Mouse (Mus musculus) left cerebral cortex, postnatal 4 days (tissue): ENCODE measurements around the gene Scaper. TPM values are rescaled to one million over a fixed set of nuclear protein-coding genes. Genes with fewer than 3 reads are reported as not detected.

Experiments used
- DNase-seq: peaks from one replicate; pipeline ENCODE4 v3.0.0-alpha.2; 2022
- intact Hi-C: fragments of 180-260 bp; cut with DNase I; formaldehyde crosslinking; loops from one replicate; pipeline ENCODE4 v1.15.1; 2025
- total RNA-seq, 2 experiments: library from RNA; stranded (reverse); gene quantifications; 2 replicates each; pipeline ENCODE4 v1.2.3; 2021

Scaper gene
- total RNA-seq, 2 experiments from 2014 or later, result 70.0 to 70.1 TPM

- DNase-seq, result peak; percentile 10
- intact Hi-C loops, result loop anchor here (10.0 kb wide), 1 partner anchor 372 kb away; no protein-coding TSS in a partner anchor
Observed at GRCm38 (mm10) chr9:55542366-55543325, 395.3 kb downstream of the Scaper start.

GRCm38 (mm10) chr9:55541681-55542365, 396.1 kb downstream of the Scaper start:
- DNase-seq, result peak; percentile 10
- intact Hi-C loops, result loop anchor here (10.0 kb wide), 1 partner anchor 373 kb away; no protein-coding TSS in a partner anchor

DNA sequence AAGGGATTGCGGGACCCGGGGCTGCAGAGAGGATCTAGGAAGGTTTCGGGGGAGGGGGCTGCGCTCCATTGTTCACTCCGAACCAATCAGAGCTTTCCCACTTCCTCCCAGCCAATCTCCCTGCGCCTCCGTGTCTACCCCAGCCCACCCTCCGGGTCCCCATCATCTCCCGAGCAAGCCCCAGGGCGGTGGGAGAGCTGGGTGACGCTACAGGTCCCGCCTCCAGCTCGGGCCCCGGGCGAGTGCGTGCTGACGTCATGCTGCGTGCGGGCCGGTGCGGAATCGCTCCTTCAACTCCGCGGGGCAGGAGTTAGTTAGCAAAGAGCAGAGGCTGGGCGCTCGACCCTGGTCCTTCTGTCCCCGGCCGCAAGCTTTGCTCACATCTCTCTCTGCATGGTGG, 397.0 kb downstream of the Scaper start:
- DNase-seq, result peak; percentile 81
- intact Hi-C loops, result loop anchor here (10.0 kb wide), 1 partner anchor 374 kb away; no protein-coding TSS in a partner anchor

GRCm38 (mm10) chr9:55540391-55540770, 397.5 kb downstream of the Scaper start:
- intact Hi-C loops, result loop anchor here (10.0 kb wide), 1 partner anchor 374 kb away; no protein-coding TSS in a partner anchor

DNA sequence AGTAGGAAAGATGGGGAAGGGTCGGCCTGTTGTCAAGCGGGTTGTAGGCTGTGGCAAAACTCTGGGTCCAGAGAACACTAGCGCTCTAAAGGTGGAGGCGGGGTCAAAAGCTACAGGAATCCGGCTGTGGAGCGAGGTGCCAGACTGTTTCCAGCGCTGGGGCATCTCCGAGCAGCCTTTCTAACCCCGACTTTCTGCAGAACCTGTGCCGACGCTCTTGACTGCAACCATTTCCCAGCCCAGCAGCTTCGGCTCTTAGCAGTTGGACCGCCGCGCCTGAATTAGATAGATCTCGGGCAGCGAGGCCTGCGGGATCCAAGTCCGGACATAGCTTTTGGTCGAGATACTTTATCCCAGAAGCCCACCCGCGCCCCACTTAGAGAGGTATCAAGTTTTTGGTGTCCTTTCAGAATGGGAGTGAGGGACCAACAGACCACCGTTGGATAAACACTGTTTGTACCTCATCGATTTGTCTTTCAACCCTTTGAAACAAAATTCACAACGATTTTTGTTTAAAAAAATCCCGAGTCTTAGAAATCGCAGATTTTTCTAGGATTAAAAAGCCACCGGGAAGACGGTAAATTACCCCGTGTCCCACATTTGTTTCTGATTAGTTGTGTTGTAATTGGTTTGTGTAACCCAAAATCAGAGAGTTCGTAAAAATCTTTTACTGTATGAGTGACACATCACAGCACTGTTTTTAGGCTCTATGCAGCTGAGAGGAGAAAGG, 398.1 kb downstream of the Scaper start:
- peak; percentile 8 for DNase-seq
- intact Hi-C loops, result loop anchor here (10.0 kb wide), 1 partner anchor 375 kb away; no protein-coding TSS in a partner anchor

More at GRCm38 (mm10) chr9:55540391-55540770, 397.5 kb downstream of the Scaper start:
- DNase-seq, result no peak

DNA sequence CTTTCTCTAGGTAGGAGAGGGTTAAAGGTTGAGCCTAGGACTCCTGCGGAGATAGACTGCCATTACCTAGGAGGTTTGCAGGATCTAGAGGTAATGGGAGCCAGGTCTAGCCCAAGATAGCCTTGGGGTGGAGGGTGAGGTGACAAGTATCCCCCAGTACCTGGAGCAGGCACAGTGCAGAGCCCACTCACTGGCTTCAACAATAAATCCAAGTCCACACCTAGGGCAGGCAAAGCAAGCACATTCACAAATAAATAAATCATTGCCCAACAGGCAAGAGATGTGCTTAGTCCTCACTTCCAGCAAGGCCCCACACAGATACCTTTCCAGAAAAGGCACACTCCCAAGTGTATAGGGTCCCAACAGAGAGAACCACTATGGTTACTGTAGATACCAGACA, 398.9 kb downstream of the Scaper start:
- no peak for DNase-seq
- intact Hi-C loops, result no loop called here

GRCm38 (mm10) chr9:55538377-55538776, 399.5 kb downstream of the Scaper start, which contains the start of gene Isl2:
Isl2 (plus strand) TSS chr9:55538672.
- intact Hi-C loops, result no loop called here
- DNase-seq, result peak; percentile 51

- peak; percentile 79 for DNase-seq
Observed at GRCm38 (mm10) chr9:55535907-55536306, 402.0 kb downstream of the Scaper start.

GRCm38 (mm10) chr9:55525716-55526115, 412.2 kb downstream of the Scaper start:
- intact Hi-C loops, result no loop called here
- no peak for DNase-seq

More at GRCm38 (mm10) chr9:55535907-55536306, 402.0 kb downstream of the Scaper start:
- intact Hi-C loops, result no loop called here

DNA sequence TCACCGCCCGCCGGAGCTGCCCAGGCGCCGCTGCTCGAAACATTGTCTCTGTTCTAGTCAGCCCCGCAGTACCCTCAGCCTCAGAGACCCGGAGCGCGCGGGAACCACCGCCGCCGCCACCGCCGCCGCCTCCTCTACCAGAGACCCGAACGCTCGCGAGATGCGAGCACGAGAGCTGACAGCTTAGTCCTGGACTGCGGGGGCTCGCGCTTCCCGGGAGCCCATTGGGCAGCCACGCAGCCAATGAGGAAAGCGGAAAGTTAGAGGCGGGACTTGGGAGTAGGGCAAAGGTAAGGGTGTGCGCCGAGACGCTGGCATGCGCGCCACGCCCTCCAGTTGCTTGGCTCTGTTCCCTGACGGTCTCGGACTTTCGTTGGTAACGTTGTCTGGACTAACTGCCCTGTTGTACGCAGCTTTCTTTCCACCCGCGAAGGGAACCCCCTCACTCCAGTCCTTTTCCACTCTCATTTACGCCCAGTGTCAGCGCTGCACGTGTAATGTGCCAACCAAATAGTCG, 425.8 kb downstream of the Scaper start, which contains the start of gene Etfa:
TSS of gene Etfa (minus strand) at position 217 of the 517 bp plus-strand sequence.
- intact Hi-C loops, result no loop called here
- DNase-seq, result peak; percentile 95

GRCm38 (mm10) chr9:55511521-55511993, 426.4 kb downstream of the Scaper start:
- peak; percentile 52 for DNase-seq
- intact Hi-C loops, result no loop called here

- DNase-seq, result peak; percentile 5
- intact Hi-C loops, result no loop called here
Observed at GRCm38 (mm10) chr9:55510651-55511235, 427.2 kb downstream of the Scaper start.

GRCm38 (mm10) chr9:55509731-55510130, 428.2 kb downstream of the Scaper start:
- intact Hi-C loops, result no loop called here
- DNase-seq, result no peak

DNA sequence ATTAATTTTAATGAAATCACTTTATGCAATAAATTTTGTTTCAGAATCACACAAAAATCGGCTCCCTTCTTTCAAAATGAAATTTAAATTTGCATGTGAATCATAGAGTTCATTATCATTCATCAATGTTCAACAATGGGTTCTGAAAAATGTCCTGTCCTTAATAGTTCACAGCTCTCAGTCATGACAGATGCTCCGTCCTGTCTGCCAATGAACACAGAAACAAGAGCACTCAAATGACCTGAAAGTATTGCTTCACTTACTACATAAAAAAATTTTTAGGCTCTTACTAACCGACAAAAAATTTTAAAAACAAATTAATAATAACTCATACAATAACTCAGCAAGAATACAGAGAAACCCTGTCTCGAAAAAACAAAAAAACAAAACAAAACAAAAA, 429.2 kb downstream of the Scaper start:
- no peak for DNase-seq
- intact Hi-C loops, result no loop called here

DNA sequence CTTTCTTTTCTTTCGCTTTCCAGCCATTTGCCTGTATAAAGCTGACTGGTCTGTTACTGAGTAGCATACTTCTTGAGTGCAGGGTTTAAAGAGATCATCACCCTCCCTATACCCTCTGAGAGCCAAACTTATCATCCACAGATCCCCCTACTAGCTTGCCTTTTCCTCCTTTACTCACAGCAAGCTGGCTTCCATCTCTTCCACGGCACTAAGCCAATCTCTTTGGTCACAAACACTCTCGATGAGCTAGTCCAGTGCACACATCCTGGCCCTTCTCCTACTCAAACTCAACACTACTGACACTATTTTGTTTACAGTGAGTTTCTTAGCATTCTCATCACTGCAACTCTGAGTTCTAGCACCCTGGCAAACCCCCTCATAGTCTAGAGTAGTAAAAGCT, 430.0 kb downstream of the Scaper start:
- no peak for DNase-seq
- intact Hi-C loops, result no loop called here

Other genes starting within 250 kb of the Scaper start
- not detected for gene 4930563M21Rik, start 72.4 kb upstream of the Scaper start, total RNA-seq
- gene Rcn2, start 103.7 kb upstream of the Scaper start, total RNA-seq, result 100 to 1,000 TPM in 1 of 2 experiments, 10 to 100 TPM in 1; 94.0 to 102 TPM
- 1 to 10 TPM; 1.0 to 1.2 TPM for gene Pstpip1, start 151.8 kb upstream of the Scaper start, total RNA-seq
- gene Tspan3, start 227.4 kb upstream of the Scaper start, total RNA-seq, result 100 to 1,000 TPM; 238 to 243 TPM